Mouse (Mus musculus): ENCODE results near the gene Cox4i1. TPM values are rescaled to one million over a fixed set of nuclear protein-coding genes. Genes with fewer than 3 reads are reported as not detected.

Gene Cox4i1
- polyA plus RNA-seq, 2 experiments: 573 to 701 TPM

DNA sequence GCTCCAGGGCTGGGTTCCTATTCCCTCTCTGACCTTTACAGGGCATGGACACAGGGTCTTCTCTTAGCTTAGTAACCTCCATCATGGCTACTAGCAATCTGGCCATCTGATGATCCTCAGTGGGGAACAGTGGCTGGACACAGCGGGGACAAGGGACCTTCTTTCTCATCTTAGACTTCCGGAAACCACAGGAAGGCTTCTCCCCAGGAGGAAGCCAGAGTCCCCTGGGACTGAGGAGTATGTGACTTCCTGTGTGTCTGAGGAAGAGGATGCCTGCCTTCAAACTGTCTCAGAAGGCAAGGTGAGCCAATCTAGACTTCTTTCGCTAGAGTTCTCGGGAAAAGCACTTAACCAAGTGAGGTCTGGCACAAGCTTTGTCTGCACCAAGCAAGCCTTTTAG, 32.0 kb downstream of the Cox4i1 start:
- no peaks in the 10 kb centered on the region for H3K36me3 ChIP-seq (replicated peaks; ENCODE audit: control insufficient read depth, insufficient read depth, low read depth)
- H3K4me2 ChIP-seq (ENCODE audit: low read depth): no peak overlapping the region
- no peak for ATAC-seq (ENCODE audit: insufficient read depth)
- no peak overlapping the region for H3K4me3 ChIP-seq (ENCODE audit: insufficient read depth in 1 of 2, low read depth in 2 of 2, low read length in 2 of 2)
- peaks cover 0 to 13% of the 10 kb centered on the region in 2 experiments; a peak in 1 of 4 replicates for H3K4me1 ChIP-seq (replicated peaks; ENCODE audit: control insufficient read depth in 2 of 2, insufficient read depth in 2 of 2, low read length in 1 of 2)
- WGBS (ENCODE audit: insufficient replicate concordance): 33% methylated on average over 4 of the region's 4 CpGs
- TF ChIP-seq EP300 (IDR thresholded peaks at IDR 0.05; ENCODE audit: low read depth): no peak
- no peak for TF ChIP-seq CTCF (IDR thresholded peaks at IDR 0.05; ENCODE audit: low read depth)
- H3K9me3 ChIP-seq (ENCODE audit: control insufficient read depth, low read length): no peaks in the 10 kb centered on the region
- H3K9ac ChIP-seq (replicated peaks): no peak overlapping the region
- H3K27me3 ChIP-seq (ENCODE audit: control insufficient read depth, insufficient read depth, low read length): no peaks in the 10 kb centered on the region
- H3K27ac ChIP-seq: no peak overlapping the region
- no peak for DNase-seq (ENCODE audit: low read depth in 3 of 3, low spot score in 3 of 3)

GRCm38 (mm10) chr8:120701758-120702465, 33.9 kb downstream of the Cox4i1 start:
- H3K9me3 ChIP-seq (ENCODE audit: control insufficient read depth, low read length): no peaks in the 10 kb centered on the region
- 26% methylated on average over 19 of the region's 19 CpGs for WGBS (ENCODE audit: insufficient replicate concordance)
- no peak for ATAC-seq (ENCODE audit: insufficient read depth)
- no peaks in the 10 kb centered on the region for H3K27me3 ChIP-seq (ENCODE audit: control insufficient read depth, insufficient read depth, low read length)
- H3K9ac ChIP-seq (replicated peaks): no peak overlapping the region
- no peak overlapping the region for H3K4me3 ChIP-seq (ENCODE audit: insufficient read depth in 1 of 2, low read depth in 2 of 2, low read length in 2 of 2)
- H3K36me3 ChIP-seq (replicated peaks; ENCODE audit: control insufficient read depth, insufficient read depth, low read depth): no peaks in the 10 kb centered on the region
- H3K4me2 ChIP-seq (ENCODE audit: low read depth): no peak overlapping the region
- TF ChIP-seq CTCF (IDR thresholded peaks at IDR 0.05; ENCODE audit: low read depth) (no peak), EP300 (IDR thresholded peaks at IDR 0.05; ENCODE audit: low read depth) (no peak)
- DNase-seq (ENCODE audit: low read depth in 3 of 3, low spot score in 3 of 3): no peak
- H3K4me1 ChIP-seq (replicated peaks; ENCODE audit: control insufficient read depth in 2 of 2, insufficient read depth in 2 of 2, low read length in 1 of 2): peaks cover 0 to 6% of the 10 kb centered on the region in 2 experiments; a peak in 1 of 4 replicates
- no peak overlapping the region for H3K27ac ChIP-seq

DNA sequence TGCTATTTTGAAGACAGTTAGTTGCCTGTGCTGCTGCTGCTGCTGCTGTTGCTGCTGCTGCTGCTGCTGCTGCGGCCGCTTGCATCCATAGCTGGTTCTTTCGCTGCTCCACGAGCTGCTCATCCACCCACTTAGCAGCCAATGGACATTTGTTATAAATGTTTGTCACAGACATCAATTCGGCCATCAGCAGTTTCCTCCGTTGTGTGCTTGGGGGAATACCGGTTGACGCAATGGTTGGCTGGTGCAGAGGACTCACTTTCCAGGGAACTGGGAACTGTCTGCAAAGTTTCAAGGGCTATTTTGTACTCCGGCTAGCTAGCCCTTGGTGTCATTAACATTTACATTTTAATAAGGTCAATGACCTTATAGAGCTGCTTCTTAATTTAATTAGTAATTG, 36.2 kb downstream of the Cox4i1 start:
- no peak overlapping the region for H3K4me2 ChIP-seq (ENCODE audit: low read depth)
- no peak overlapping the region for H3K9ac ChIP-seq (replicated peaks)
- WGBS (ENCODE audit: insufficient replicate concordance): 57% methylated on average over 9 of the region's 9 CpGs
- no peaks in the 10 kb centered on the region for H3K9me3 ChIP-seq (ENCODE audit: control insufficient read depth, low read length)
- no peak overlapping the region for H3K4me3 ChIP-seq (ENCODE audit: insufficient read depth in 1 of 2, low read depth in 2 of 2, low read length in 2 of 2)
- no peaks in the 10 kb centered on the region for H3K36me3 ChIP-seq (replicated peaks; ENCODE audit: control insufficient read depth, insufficient read depth, low read depth)
- no peaks in the 10 kb centered on the region for H3K27me3 ChIP-seq (ENCODE audit: control insufficient read depth, insufficient read depth, low read length)
- no peak for TF ChIP-seq EP300 (IDR thresholded peaks at IDR 0.05; ENCODE audit: low read depth)
- no peak for TF ChIP-seq CTCF (IDR thresholded peaks at IDR 0.05; ENCODE audit: low read depth)
- ATAC-seq (ENCODE audit: insufficient read depth) (no peak), DNase-seq (ENCODE audit: low read depth in 3 of 3, low spot score in 3 of 3) (no peak)
- no peak overlapping the region for H3K27ac ChIP-seq
- peaks cover 0 to 5% of the 10 kb centered on the region in 2 experiments; a peak in 1 of 4 replicates for H3K4me1 ChIP-seq (replicated peaks; ENCODE audit: control insufficient read depth in 2 of 2, insufficient read depth in 2 of 2, low read length in 1 of 2)

DNA sequence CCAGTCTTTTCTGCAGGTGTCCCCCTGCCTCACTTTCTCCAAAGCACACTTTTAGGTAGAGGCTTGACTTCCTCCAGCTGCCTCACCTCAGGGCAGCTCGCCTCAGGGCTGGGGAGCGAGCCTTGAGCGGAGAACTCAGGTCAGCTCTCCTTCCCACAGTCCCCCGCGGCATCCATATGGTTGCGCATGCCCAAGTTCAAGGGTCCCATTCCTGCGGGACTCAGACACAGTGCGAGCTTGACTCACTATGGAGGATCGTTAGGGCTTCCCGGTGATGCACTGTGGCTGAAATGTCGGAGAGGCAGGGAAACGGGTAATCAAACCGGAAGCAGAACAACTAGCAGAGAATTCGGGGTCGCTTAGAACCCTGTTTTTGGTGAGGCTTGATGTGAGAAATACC, 37.1 kb downstream of the Cox4i1 start:
- WGBS (ENCODE audit: insufficient replicate concordance): 71% methylated on average over 15 of the region's 15 CpGs
- no peaks in the 10 kb centered on the region for H3K36me3 ChIP-seq (replicated peaks; ENCODE audit: control insufficient read depth, insufficient read depth, low read depth)
- no peak for TF ChIP-seq CTCF (IDR thresholded peaks at IDR 0.05; ENCODE audit: low read depth)
- TF ChIP-seq EP300 (IDR thresholded peaks at IDR 0.05; ENCODE audit: low read depth): no peak

GRCm38 (mm10) chr8:120706193-120706592, 38.2 kb downstream of the Cox4i1 start:
- ATAC-seq (ENCODE audit: insufficient read depth): no peak
- Histone ChIP-seq H3K4me2 (ENCODE audit: low read depth) (no peak overlapping the region), H3K27ac (no peak overlapping the region), H3K27me3 (ENCODE audit: control insufficient read depth, insufficient read depth, low read length) (no peaks in the 10 kb centered on the region), H3K4me3 (ENCODE audit: insufficient read depth in 1 of 2, low read depth in 2 of 2, low read length in 2 of 2) (no peak overlapping the region), H3K36me3 (replicated peaks; ENCODE audit: control insufficient read depth, insufficient read depth, low read depth) (no peaks in the 10 kb centered on the region), H3K4me1 (replicated peaks; ENCODE audit: control insufficient read depth in 2 of 2, insufficient read depth in 2 of 2, low read length in 1 of 2) (no peaks in the 10 kb centered on the region), H3K9ac (replicated peaks) (no peak overlapping the region), H3K9me3 (ENCODE audit: control insufficient read depth, low read length) (no peaks in the 10 kb centered on the region)
- no peak for DNase-seq (ENCODE audit: low read depth in 3 of 3, low spot score in 3 of 3)
- WGBS (ENCODE audit: insufficient replicate concordance): 67% methylated on average over 3 of the region's 3 CpGs
- TF ChIP-seq EP300 (IDR thresholded peaks at IDR 0.05; ENCODE audit: low read depth): no peak
- no peak for TF ChIP-seq CTCF (IDR thresholded peaks at IDR 0.05; ENCODE audit: low read depth)

More for the DNA sequence above, 37.1 kb downstream of the Cox4i1 start:
- H3K4me2 ChIP-seq (ENCODE audit: low read depth): no peak overlapping the region
- H3K9me3 ChIP-seq (ENCODE audit: control insufficient read depth, low read length): no peaks in the 10 kb centered on the region
- H3K27me3 ChIP-seq (ENCODE audit: control insufficient read depth, insufficient read depth, low read length): no peaks in the 10 kb centered on the region
- ATAC-seq (ENCODE audit: insufficient read depth) (no peak), DNase-seq (ENCODE audit: low read depth in 3 of 3, low spot score in 3 of 3) (no peak)
- H3K4me1 ChIP-seq (replicated peaks; ENCODE audit: control insufficient read depth in 2 of 2, insufficient read depth in 2 of 2, low read length in 1 of 2): peaks cover 0 to under 1% of the 10 kb centered on the region in 2 experiments; a peak in 1 of 4 replicates
- H3K9ac ChIP-seq (replicated peaks): no peak overlapping the region
- no peak overlapping the region for H3K4me3 ChIP-seq (ENCODE audit: insufficient read depth in 1 of 2, low read depth in 2 of 2, low read length in 2 of 2)
- no peak overlapping the region for H3K27ac ChIP-seq
